Mouse (Mus musculus): ENCODE measurements at regions not wholly inside any gene's neighbourhood (a gene's known extent, or its start where the extent isn't known, plus 50 kb on each side); places are given as distances from the start of the nearest gene placed in this dataset.
"Not testable (repeated sequence)": the region's sequence is repeated elsewhere in the genome, so short reads cannot be mapped to it uniquely, and the experiment has no call there.

DNA sequence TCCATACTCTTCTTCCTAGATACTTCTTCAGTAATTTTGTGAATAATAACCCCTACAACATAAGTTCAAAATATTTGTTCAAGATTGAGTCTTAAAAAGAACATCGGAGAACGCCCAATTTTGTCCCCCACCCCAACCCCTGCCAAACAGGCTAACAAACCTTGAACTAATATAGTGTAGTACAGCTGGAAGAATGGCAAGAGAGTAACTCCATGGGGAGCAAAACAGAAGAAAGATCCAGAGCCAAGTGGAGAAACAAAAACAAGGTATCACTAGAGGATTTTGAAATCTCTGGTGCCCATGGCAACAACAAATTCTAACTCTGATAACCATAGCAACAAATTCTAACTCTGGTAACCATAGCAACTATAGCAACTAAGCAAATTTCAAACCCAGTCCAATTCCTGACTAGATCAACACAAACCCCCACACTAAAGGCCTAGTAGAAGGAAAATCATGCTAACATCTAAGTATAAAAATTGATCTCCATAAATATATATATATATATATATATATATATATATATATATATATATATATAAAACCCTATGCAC is 74.2 kb upstream of the Magee2 start:
- Histone ChIP-seq H3K27me3 (ENCODE audit: control insufficient read depth, insufficient read depth, low read length, poor library complexity, severe bottlenecking) (no peaks in the 10 kb centered on the region), H3K9me3 (replicated peaks; ENCODE audit: control insufficient read depth, insufficient read depth, low read length, poor library complexity, severe bottlenecking) (no peaks in the 10 kb centered on the region), H3K27ac (ENCODE audit: insufficient read depth, low read length) (no peak overlapping the region), H3K4me1 (ENCODE audit: control insufficient read depth, insufficient read depth, low read length) (no peaks in the 10 kb centered on the region), H3K9ac (ENCODE audit: low read depth, poor library complexity, severe bottlenecking) (no peak overlapping the region), H3K4me3 (ENCODE audit: low read depth, low read length) (no peak overlapping the region), H3K36me3 (ENCODE audit: control insufficient read depth, insufficient read depth, low read length, poor library complexity, severe bottlenecking) (no peaks in the 10 kb centered on the region)
- TF ChIP-seq POLR2A (IDR thresholded peaks at IDR 0.05; ENCODE audit: insufficient read depth, low read length) (no peak), EP300 (IDR thresholded peaks at IDR 0.05; ENCODE audit: insufficient read depth, low read depth, low read length) (no peak), CTCF (IDR thresholded peaks at IDR 0.05; ENCODE audit: low read depth, low read length) (no peak)

DNA sequence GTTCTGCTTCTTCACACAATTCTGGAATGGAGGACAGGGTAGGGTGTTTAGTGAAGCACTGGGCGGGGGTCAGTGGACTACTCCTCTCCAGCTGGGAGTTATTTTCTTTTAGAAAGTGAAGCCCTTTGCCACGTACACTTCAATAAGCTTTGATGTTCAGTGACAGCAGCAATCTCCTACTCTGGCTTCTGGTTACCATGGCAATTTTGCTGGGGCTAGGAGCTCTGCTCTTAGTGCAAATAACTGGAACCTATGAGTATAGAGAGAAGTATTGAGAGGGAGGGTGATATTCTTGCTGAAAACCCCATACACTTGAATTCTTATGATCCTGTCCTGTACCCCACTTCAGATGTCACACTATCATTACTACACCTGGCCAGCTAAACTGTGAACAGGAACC is 94.5 kb upstream of the Magee2 start:
- Histone ChIP-seq H3K4me3 (ENCODE audit: low read depth, low read length) (no peak overlapping the region), H3K27ac (ENCODE audit: insufficient read depth, low read length) (no peak overlapping the region), H3K4me1 (ENCODE audit: control insufficient read depth, insufficient read depth, low read length) (no peaks in the 10 kb centered on the region), H3K36me3 (ENCODE audit: control insufficient read depth, insufficient read depth, low read length, poor library complexity, severe bottlenecking) (no peaks in the 10 kb centered on the region), H3K27me3 (ENCODE audit: control insufficient read depth, insufficient read depth, low read length, poor library complexity, severe bottlenecking) (no peaks in the 10 kb centered on the region), H3K9me3 (replicated peaks; ENCODE audit: control insufficient read depth, insufficient read depth, low read length, poor library complexity, severe bottlenecking) (no peaks in the 10 kb centered on the region), H3K9ac (ENCODE audit: low read depth, poor library complexity, severe bottlenecking) (no peak overlapping the region)
- TF ChIP-seq CTCF (IDR thresholded peaks at IDR 0.05; ENCODE audit: low read depth, low read length): no peak
- TF ChIP-seq POLR2A (IDR thresholded peaks at IDR 0.05; ENCODE audit: insufficient read depth, low read length): no peak
- TF ChIP-seq EP300 (IDR thresholded peaks at IDR 0.05; ENCODE audit: insufficient read depth, low read depth, low read length): no peak

DNA sequence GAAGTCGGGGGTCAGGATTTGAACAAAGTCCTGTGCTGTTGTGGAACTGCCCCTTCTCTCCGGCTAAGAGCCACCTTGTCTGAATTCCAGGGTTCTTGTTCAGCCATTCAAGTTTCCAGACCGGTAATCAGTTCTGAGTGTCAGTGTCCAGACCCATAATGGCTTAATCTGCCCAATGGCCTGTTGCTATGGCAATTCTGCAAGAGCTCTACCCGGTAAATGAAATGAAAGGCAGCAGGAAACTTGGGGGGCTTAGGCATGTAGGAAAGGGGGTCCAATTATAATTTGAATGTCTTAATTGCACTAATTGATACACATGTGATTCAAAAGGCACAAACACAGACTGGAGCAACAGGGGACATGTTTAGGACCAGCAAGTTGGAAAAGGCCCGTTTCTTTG is 95.7 kb upstream of the Magee2 start:
- H3K27ac ChIP-seq (ENCODE audit: insufficient read depth, low read length); H3K9ac ChIP-seq (ENCODE audit: low read depth, poor library complexity, severe bottlenecking); H3K4me3 ChIP-seq (ENCODE audit: low read depth, low read length); H3K36me3 ChIP-seq (ENCODE audit: control insufficient read depth, insufficient read depth, low read length, poor library complexity, severe bottlenecking); H3K4me1 ChIP-seq (ENCODE audit: control insufficient read depth, insufficient read depth, low read length); H3K9me3 ChIP-seq (replicated peaks; ENCODE audit: control insufficient read depth, insufficient read depth, low read length, poor library complexity, severe bottlenecking); H3K27me3 ChIP-seq (ENCODE audit: control insufficient read depth, insufficient read depth, low read length, poor library complexity, severe bottlenecking): not testable (repeated sequence)

DNA sequence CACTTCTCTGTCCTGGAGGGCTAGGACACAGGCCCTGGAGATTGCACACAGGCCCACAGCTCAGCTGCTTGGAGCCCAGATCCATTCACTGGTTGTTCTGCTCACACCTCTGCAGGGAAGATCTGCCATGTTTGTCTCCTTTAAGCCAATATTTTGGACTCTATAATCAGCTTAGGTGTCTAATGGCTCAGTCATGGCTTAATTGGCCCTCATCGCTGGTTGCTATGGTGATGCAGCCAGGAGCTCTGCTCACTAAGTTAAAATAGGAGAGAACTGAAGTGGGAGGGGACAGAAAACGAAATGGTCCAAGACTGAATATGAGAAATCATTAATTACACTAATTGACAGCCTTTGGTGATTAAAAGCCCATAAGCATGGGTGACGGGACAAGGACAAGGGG is 96.3 kb upstream of the Magee2 start:
- not testable (repeated sequence) for H3K27ac ChIP-seq (ENCODE audit: insufficient read depth, low read length); H3K9me3 ChIP-seq (replicated peaks; ENCODE audit: control insufficient read depth, insufficient read depth, low read length, poor library complexity, severe bottlenecking); H3K4me3 ChIP-seq (ENCODE audit: low read depth, low read length); H3K4me1 ChIP-seq (ENCODE audit: control insufficient read depth, insufficient read depth, low read length); H3K36me3 ChIP-seq (ENCODE audit: control insufficient read depth, insufficient read depth, low read length, poor library complexity, severe bottlenecking); H3K9ac ChIP-seq (ENCODE audit: low read depth, poor library complexity, severe bottlenecking); H3K27me3 ChIP-seq (ENCODE audit: control insufficient read depth, insufficient read depth, low read length, poor library complexity, severe bottlenecking)

- H3K9ac ChIP-seq (ENCODE audit: low read depth, poor library complexity, severe bottlenecking): no peak overlapping the region
- H3K27me3 ChIP-seq (ENCODE audit: control insufficient read depth, insufficient read depth, low read length, poor library complexity, severe bottlenecking): no peaks in the 10 kb centered on the region
- no peak overlapping the region for H3K4me3 ChIP-seq (ENCODE audit: low read depth, low read length)
- no peak for TF ChIP-seq CTCF (IDR thresholded peaks at IDR 0.05; ENCODE audit: low read depth, low read length)
- no peak for TF ChIP-seq EP300 (IDR thresholded peaks at IDR 0.05; ENCODE audit: insufficient read depth, low read depth, low read length)
- TF ChIP-seq POLR2A (IDR thresholded peaks at IDR 0.05; ENCODE audit: insufficient read depth, low read length): no peak
- H3K36me3 ChIP-seq (ENCODE audit: control insufficient read depth, insufficient read depth, low read length, poor library complexity, severe bottlenecking): no peaks in the 10 kb centered on the region
- no peaks in the 10 kb centered on the region for H3K4me1 ChIP-seq (ENCODE audit: control insufficient read depth, insufficient read depth, low read length)
- no peaks in the 10 kb centered on the region for H3K9me3 ChIP-seq (replicated peaks; ENCODE audit: control insufficient read depth, insufficient read depth, low read length, poor library complexity, severe bottlenecking)
- H3K27ac ChIP-seq (ENCODE audit: insufficient read depth, low read length): no peak overlapping the region
These were observed 101.1 kb upstream of the Pbdc1 start for GRCm38 (mm10) chrX:104978432-104978831.

GRCm38 (mm10) chrX:105003260-105003659 is 76.3 kb upstream of the Pbdc1 start:
- Histone ChIP-seq H3K27ac (ENCODE audit: insufficient read depth, low read length) (no peak overlapping the region), H3K9ac (ENCODE audit: low read depth, poor library complexity, severe bottlenecking) (no peak overlapping the region), H3K36me3 (ENCODE audit: control insufficient read depth, insufficient read depth, low read length, poor library complexity, severe bottlenecking) (no peaks in the 10 kb centered on the region), H3K9me3 (replicated peaks; ENCODE audit: control insufficient read depth, insufficient read depth, low read length, poor library complexity, severe bottlenecking) (no peaks in the 10 kb centered on the region), H3K4me1 (ENCODE audit: control insufficient read depth, insufficient read depth, low read length) (no peaks in the 10 kb centered on the region), H3K4me3 (ENCODE audit: low read depth, low read length) (no peak overlapping the region), H3K27me3 (ENCODE audit: control insufficient read depth, insufficient read depth, low read length, poor library complexity, severe bottlenecking) (no peaks in the 10 kb centered on the region)
- TF ChIP-seq POLR2A (IDR thresholded peaks at IDR 0.05; ENCODE audit: insufficient read depth, low read length) (no peak), EP300 (IDR thresholded peaks at IDR 0.05; ENCODE audit: insufficient read depth, low read depth, low read length) (no peak), CTCF (IDR thresholded peaks at IDR 0.05; ENCODE audit: low read depth, low read length) (no peak)
